Mouse (Mus musculus): ENCODE results near the gene Ntn5.
"Not testable (repeated sequence)": the region's sequence is repeated elsewhere in the genome, so short reads cannot be mapped to it uniquely, and the experiment has no call there.

DNA sequence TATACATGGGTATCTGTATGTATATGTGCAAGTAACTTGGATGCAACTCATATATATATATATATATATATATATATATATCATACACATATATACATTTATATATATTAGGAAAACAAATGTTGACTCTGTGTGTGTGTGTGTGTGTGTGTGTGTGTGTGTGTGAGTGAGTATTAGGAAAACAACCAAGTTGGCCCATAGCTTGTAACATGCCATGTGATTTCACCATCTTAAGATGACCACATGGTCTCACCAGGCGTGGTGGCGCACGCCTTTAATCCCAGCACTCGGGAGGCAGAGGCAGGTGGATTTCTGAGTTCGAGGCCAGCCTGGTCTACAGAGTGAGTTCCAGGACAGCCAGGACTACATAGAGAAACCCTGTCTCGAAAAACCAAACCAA is 22.1 kb upstream of the Ntn5 start:
- not testable (repeated sequence) for TF ChIP-seq POLR2A (IDR thresholded peaks at IDR 0.05; ENCODE audit: borderline replicate concordance, low read depth, low read length); CTCF (IDR thresholded peaks at IDR 0.05; ENCODE audit: low read depth, low read length)

Measured in bone marrow macrophage, adult 2 months (primary cell).